In the genomic region with DNA sequence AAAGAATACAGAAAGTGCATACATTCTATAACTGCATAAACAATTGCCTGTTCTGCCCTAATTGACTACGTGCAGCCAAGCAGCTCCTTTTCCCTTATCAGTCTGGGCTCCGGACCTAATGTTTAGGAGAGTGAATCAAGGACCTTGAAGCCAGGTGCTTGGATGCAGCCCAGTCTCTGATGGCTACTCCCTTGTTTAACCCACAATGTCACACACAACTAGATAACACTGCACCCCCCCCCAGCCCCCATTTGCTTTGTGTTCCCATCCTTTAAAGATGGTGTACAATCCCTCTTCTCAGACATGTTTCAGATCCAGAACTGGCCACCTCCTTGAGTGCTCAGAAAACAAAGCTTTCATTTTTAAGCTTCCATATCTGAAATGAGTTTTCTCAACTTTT, we compare ENCODE assay signal across 9 mouse cellular contexts. TPM values are rescaled to one million over a fixed set of nuclear protein-coding genes. Genes with fewer than 3 reads are reported as not detected.
DNase-seq lines count a peak whose midpoint lies in the region; ATAC-seq and TF ChIP-seq lines count a peak whose summit lies in the region.
"Not testable (repeated sequence)": the region's sequence is repeated elsewhere in the genome, so short reads cannot be mapped to it uniquely, and the experiment has no call there.
"Had no signal": no experiment of that assay in that cellular context is flagged by ENCODE, and none has a peak within 500 bp of the region (broad histone marks: within the 10 kb centered on the region; RNA-seq: fewer than 3 reads in every experiment).

A gene (plus strand): TSS at position 301 of the 400 bp plus-strand sequence.

- not testable (repeated sequence) for H3K9me3 ChIP-seq in liver, embryonic 11.5 days (ENCODE audit: control insufficient read depth, low read length); liver, embryonic 14.5 days (ENCODE audit: control insufficient read depth, low read length); liver, postnatal 0 days (ENCODE audit: low read length); stomach, embryonic 14.5 days (ENCODE audit: control insufficient read depth, low read depth, low read length); stomach, postnatal 0 days (ENCODE audit: control insufficient read depth, low read length)

- peak within 1 kb of the TSS; percentile 98; the same call in 1 of the 2 replicates for H3K4me2 ChIP-seq in liver, embryonic 11.5 days
- peak within 1 kb of the TSS; percentile 95 for H3K4me2 ChIP-seq in liver, embryonic 14.5 days (ENCODE audit: low read depth)
- H3K4me2 ChIP-seq in liver, postnatal 0 days (ENCODE audit: low read depth, low read length): peak within 1 kb of the TSS; percentile 99
- H3K4me2 ChIP-seq in stomach, embryonic 14.5 days (replicated peaks; ENCODE audit: low read depth, low read length); stomach, postnatal 0 days (replicated peaks; ENCODE audit: low read depth): not testable (repeated sequence)

- DNase-seq in liver, embryonic 11.5 days (ENCODE audit: low spot score); liver, embryonic 14.5 days (ENCODE audit: low read depth in 3 of 3, low spot score in 3 of 3); liver, postnatal 0 days; stomach, postnatal 0 days (ENCODE audit: low spot score): not testable (repeated sequence)

- H3K36me3 ChIP-seq in liver, embryonic 11.5 days (ENCODE audit: control insufficient read depth, insufficient read depth, low read length); liver, embryonic 14.5 days (replicated peaks; ENCODE audit: control insufficient read depth, insufficient read depth, low read depth); liver, postnatal 0 days (replicated peaks; ENCODE audit: insufficient read depth, low read length); stomach, embryonic 14.5 days (ENCODE audit: control insufficient read depth, insufficient read depth, low read length); stomach, postnatal 0 days (ENCODE audit: control insufficient read depth, insufficient read depth, low read length): not testable (repeated sequence)

- not testable (repeated sequence) for H3K27me3 ChIP-seq in liver, embryonic 11.5 days (replicated peaks; ENCODE audit: control insufficient read depth, insufficient read depth, low read length); liver, embryonic 14.5 days (ENCODE audit: control insufficient read depth, insufficient read depth, low read length); liver, postnatal 0 days (ENCODE audit: insufficient read depth, low read length); stomach, embryonic 14.5 days (ENCODE audit: control insufficient read depth, insufficient read depth, low read length); stomach, postnatal 0 days (ENCODE audit: control insufficient read depth, insufficient read depth, low read length)

- H3K4me3 ChIP-seq in bone marrow, adult 2 months (replicated peaks; ENCODE audit: control insufficient read depth, low read depth, low read length); liver, embryonic 11.5 days (ENCODE audit: low read depth, low read length); liver, embryonic 14.5 days (ENCODE audit: insufficient read depth in 1 of 2, low read depth in 2 of 2, low read length in 2 of 2); liver, postnatal 0 days (ENCODE audit: low read depth, low read length); stomach, embryonic 14.5 days (ENCODE audit: low read depth, low read length); stomach, postnatal 0 days (ENCODE audit: low read depth, low read length): not testable (repeated sequence)

- H3K4me1 ChIP-seq in bone marrow, adult 2 months (ENCODE audit: control insufficient read depth, insufficient read depth, low read length); stomach, postnatal 0 days (replicated peaks; ENCODE audit: control insufficient read depth, insufficient read depth): not testable (repeated sequence)
- H3K4me1 ChIP-seq in liver, embryonic 11.5 days (replicated peaks; ENCODE audit: control insufficient read depth, insufficient read depth, low read length): peaks cover 15% of the 10 kb centered on the region
- H3K4me1 ChIP-seq in liver, embryonic 14.5 days (replicated peaks; ENCODE audit: control insufficient read depth in 2 of 2, insufficient read depth in 2 of 2, low read length in 1 of 2): peaks cover 27 to 34% of the 10 kb centered on the region in 2 experiments
- H3K4me1 ChIP-seq in liver, postnatal 0 days (ENCODE audit: insufficient read depth): peaks cover 17% of the 10 kb centered on the region
- peaks cover 14% of the 10 kb centered on the region; the same call in 1 of the 2 replicates for H3K4me1 ChIP-seq in stomach, embryonic 14.5 days (ENCODE audit: control insufficient read depth, insufficient read depth, low read length)

- TF ChIP-seq EP300 in liver, embryonic 14.5 days (IDR thresholded peaks at IDR 0.05; ENCODE audit: low read depth); liver, postnatal 0 days (IDR thresholded peaks at IDR 0.05; ENCODE audit: low read depth); stomach, postnatal 0 days (optimal IDR thresholded peaks at IDR 0.05): not testable (repeated sequence)

- H3K27ac ChIP-seq in bone marrow, adult 2 months (ENCODE audit: control insufficient read depth, insufficient read depth, low read depth, low read length, poor library complexity); liver, embryonic 11.5 days (ENCODE audit: low read depth, low read length); liver, postnatal 0 days (ENCODE audit: low read depth); stomach, embryonic 14.5 days (ENCODE audit: low read length): not testable (repeated sequence)
- H3K27ac ChIP-seq in liver, embryonic 14.5 days: peak within 1 kb of the TSS; percentile 98
- 0 out of 2 replicates have a peak within 1 kb of the TSS, but pooled peaks have one; percentile 91 for H3K27ac ChIP-seq in stomach, postnatal 0 days (replicated peaks)

- TF ChIP-seq CTCF in bone marrow, adult 2 months (IDR thresholded peaks at IDR 0.05; ENCODE audit: control insufficient read depth, insufficient read depth, low read length); liver, embryonic 14.5 days (IDR thresholded peaks at IDR 0.05; ENCODE audit: low read depth); liver, postnatal 0 days (IDR thresholded peaks at IDR 0.05; ENCODE audit: low read depth); stomach, postnatal 0 days (IDR thresholded peaks at IDR 0.05; ENCODE audit: low read depth): not testable (repeated sequence)

- not testable (repeated sequence) for H3K9ac ChIP-seq in liver, embryonic 11.5 days (ENCODE audit: low read depth, low read length); liver, postnatal 0 days (replicated peaks); stomach, embryonic 14.5 days (replicated peaks; ENCODE audit: low read depth, low read length); stomach, postnatal 0 days (ENCODE audit: low read length)
- H3K9ac ChIP-seq in liver, embryonic 14.5 days (replicated peaks): peak within 1 kb of the TSS; percentile 95; the same call in 1 of the 2 replicates

- WGBS in bone marrow, adult 2 months: 71% methylated on average over 2 of the region's 2 CpGs
- WGBS in liver, embryonic 11.5 days: 54% methylated on average over 2 of the region's 2 CpGs
- 38% methylated on average over 2 of the region's 2 CpGs for WGBS in liver, embryonic 14.5 days (ENCODE audit: insufficient replicate concordance)
- WGBS in liver, postnatal 0 days (ENCODE audit: insufficient replicate concordance): 51% methylated on average over 2 of the region's 2 CpGs
- 43% methylated on average over 2 of the region's 2 CpGs for WGBS in stomach, embryonic 14.5 days
- 32% methylated on average over 2 of the region's 2 CpGs for WGBS in stomach, postnatal 0 days

- ATAC-seq in erythroid progenitor cell, adult 5-6 weeks (replicated peaks; ENCODE audit: low FRiP score, poor library complexity, severe bottlenecking); liver, embryonic 11.5 days (replicated peaks; ENCODE audit: low FRiP score); liver, embryonic 14.5 days (ENCODE audit: insufficient read depth); liver, postnatal 0 days; stomach, embryonic 14.5 days (ENCODE audit: insufficient number of reproducible peaks, insufficient read depth, low FRiP score, low read depth); stomach, postnatal 0 days (ENCODE audit: low FRiP score, low TSS enrichment): not testable (repeated sequence)

- TF ChIP-seq POLR2A in bone marrow, adult 2 months (IDR thresholded peaks at IDR 0.05; ENCODE audit: borderline replicate concordance, control insufficient read depth, low read depth, low read length): not testable (repeated sequence)

RNA-seq across cellular contexts. Expression of the gene that starts here (rescaled TPM):
- polyA plus RNA-seq in bone marrow, adult 2 months (2011; ENCODE audit: insufficient read depth, insufficient read length, low replicate concordance, missing spikeins): 12.6 and 13.5 TPM in 2 replicates
- 39.8 and 45.4 TPM in 2 replicates for total RNA-seq in erythroid progenitor cell, adult 5-6 weeks (2015; ENCODE audit: low replicate concordance)
- total RNA-seq in erythroid progenitor cell, adult 5-6 weeks (2017; ENCODE audit: low replicate concordance): 23.1 and 46.1 TPM in 2 replicates
- 7.8 and 9.2 TPM in 2 replicates for polyA plus RNA-seq in liver, embryonic 11.5 days (2014; fragmentation: Nextera tagmentation; extraction: Ambion mirVana)
- 9.5 and 9.6 TPM in 2 replicates for polyA plus RNA-seq in liver, embryonic 14.5 days (2012; rRNA removed)
- polyA plus RNA-seq in liver, embryonic 14.5 days (2014; fragmentation: Nextera tagmentation; extraction: Ambion mirVana): 7.6 and 9.6 TPM in 2 replicates
- 3.9 and 5.0 TPM in 2 replicates for polyA plus RNA-seq in liver, postnatal 0 days (2015; fragmentation: Nextera tagmentation; extraction: Ambion mirVana)
- polyA plus RNA-seq in stomach, embryonic 14.5 days (2014; fragmentation: Nextera tagmentation; extraction: Ambion mirVana): 10.8 and 12.6 TPM in 2 replicates
- 32.4 and 33.2 TPM in 2 replicates for polyA plus RNA-seq in stomach, postnatal 0 days (2015; fragmentation: Nextera tagmentation; extraction: Ambion mirVana)
- total RNA-seq: gastrocnemius, postnatal 36 days; heart, postnatal 36 days had no signal
